Mouse (Mus musculus): ENCODE measurements around the gene Cops7a.
A peak's percentile ranks its signal among the peaks of the same experiment; 100 is the strongest.

Cops7a gene

GRCm38 (mm10) chr6:124958127-124958526 lies 7.2 kb downstream of the Cops7a start:
- no peak for DNase-seq

DNA sequence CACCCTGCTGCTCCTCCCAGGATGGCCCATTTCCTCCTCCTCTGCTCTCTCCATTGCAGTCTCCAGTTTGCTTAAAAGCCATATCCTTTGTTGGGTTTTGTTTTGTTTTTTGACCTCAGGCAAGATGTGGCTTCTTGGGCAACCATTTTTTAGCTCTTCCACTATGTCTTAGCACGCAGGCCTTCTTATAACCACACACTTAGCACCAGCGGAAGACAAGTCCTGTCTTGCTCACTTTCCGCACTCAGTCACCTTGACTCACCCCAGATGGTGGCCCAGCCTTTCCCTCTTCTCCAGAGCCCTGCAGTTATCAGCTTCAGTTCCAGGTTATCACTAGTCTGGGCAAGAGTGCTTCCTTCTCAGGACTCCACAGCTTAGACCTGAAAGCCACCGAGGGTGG lies 10.1 kb downstream of the Cops7a start:
- no peak for DNase-seq

DNA sequence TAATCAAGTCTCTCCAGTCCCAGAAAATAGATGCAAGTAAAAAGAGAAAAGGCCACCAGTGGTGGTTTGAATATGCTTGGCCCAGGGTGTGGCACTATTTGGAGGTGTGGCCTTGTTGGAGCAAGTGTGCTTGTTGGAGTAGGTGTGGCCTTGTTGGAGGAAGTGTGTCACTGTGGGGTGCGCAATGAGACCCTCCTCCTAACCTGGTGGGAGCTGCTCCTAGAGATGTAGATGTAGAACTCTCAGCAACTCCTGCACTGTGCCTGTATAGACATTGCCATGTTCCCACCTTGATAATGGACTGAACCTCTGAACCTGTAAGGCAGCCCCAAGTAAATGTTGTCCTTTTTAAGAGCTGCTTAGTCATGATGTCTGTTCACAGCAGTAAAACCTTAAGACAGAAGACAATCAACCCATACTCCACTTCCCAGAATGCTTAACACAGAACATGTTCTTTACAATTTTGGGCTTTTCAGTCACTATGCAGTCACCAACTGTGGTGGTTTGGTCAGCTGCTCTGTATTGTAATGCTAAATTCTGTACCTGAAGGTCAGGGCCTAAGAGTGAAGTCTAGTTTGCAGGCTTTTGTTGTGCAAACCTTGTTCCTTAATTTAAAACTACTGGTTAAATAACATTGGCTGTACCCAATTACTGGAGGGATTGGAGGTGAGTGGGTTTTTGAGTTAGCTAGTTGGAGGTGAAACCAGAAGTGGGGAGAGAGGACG lies 11.2 kb downstream of the Cops7a start:
- DNase-seq, result no peak

DNA sequence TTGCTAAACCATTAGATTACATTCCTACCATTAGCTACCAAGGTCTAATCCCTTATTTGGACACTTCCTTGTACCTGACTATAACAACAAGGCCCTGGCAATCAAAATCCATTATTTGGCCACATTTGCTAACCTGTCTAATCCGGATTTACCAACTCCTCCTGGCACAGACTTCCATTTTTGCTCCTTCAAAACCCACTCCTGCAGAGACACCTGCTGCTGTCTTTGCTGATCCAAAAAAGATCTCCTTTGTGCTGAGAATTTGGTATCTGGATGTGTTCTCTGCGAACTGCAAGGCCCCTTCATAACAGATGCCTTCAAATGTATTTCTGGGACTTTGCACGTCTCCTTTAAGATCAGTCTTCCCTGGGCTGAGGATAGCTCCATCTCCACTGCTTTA lies 21.8 kb downstream of the Cops7a start:
- DNase-seq, result peak in 1 of 2 experiments; percentile 59

GRCm38 (mm10) chr6:124941679-124942078 lies 23.7 kb downstream of the Cops7a start:
- DNase-seq, result no peak

DNA sequence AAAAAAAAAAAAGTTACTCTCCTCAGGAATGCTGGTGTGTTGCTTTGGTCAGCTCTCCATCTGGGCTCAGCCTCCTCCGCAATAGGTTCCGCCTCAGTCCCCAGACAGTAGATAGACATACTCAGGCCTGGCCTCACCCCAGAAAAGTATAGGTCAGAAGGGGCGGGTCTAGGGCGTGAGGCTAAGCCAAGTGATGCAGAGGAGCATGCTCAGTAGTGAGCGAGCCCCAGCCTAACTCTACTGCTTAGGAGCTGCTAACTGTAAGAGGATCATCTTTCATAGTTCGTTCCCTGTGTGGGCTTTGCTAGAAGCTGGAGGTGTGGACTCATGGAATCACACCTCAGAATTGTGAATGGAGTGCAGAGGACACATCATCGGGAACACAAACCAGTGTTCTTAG lies 26.8 kb downstream of the Cops7a start:
- DNase-seq, result no peak

- no peak for DNase-seq
Observed at GRCm38 (mm10) chr6:124937493-124937892, 27.8 kb downstream of the Cops7a start.

- DNase-seq, result peak; percentile 23 to 41
Observed at GRCm38 (mm10) chr6:124936681-124937080, 28.7 kb downstream of the Cops7a start.

- no peak for DNase-seq
Observed at GRCm38 (mm10) chr6:124934670-124935069, 30.7 kb downstream of the Cops7a start.

- no peak for DNase-seq
Observed at GRCm38 (mm10) chr6:124933127-124933526, 32.2 kb downstream of the Cops7a start.

GRCm38 (mm10) chr6:124932314-124932695 lies 33.0 kb downstream of the Cops7a start:
- no peak for DNase-seq

DNA sequence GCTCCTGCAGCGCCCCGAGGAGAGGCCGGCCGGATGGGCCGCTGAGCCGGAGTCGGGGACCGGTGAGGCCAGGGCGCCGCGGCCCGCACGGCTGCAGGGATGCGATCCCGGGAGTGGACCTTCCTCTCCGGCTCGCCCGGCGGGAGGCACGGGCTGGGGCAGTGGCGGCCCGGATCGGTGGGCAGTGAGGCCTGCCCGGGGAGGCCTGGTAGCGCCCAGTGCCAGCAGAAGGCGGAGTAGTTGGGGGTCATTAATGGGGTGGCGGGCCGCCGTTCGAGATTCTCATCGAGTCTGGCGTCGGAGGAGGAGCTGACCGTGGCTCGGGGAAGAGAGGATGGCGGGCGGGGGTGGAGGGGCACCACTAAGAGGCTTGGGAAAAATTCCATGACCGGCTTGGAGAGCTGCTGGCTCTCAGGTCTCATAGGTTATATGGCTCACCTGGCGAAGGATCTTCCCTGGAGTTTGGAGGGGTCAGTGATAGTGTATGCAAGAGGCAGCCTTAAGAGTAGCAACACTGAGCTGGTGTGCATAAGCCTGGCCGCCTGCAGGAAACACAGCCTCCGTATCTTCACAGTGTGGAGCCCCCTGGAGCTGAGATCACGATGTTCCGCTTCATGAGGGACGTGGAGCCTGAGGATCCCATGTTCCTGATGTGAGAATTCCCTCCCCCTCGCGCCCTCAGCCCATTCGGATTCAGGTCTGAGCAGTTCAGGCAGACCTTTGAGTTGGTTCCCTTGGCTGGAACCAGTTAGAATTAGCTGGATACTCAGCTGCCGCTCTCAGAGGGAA lies 33.6 kb downstream of the Cops7a start:
- no peak for DNase-seq

DNA sequence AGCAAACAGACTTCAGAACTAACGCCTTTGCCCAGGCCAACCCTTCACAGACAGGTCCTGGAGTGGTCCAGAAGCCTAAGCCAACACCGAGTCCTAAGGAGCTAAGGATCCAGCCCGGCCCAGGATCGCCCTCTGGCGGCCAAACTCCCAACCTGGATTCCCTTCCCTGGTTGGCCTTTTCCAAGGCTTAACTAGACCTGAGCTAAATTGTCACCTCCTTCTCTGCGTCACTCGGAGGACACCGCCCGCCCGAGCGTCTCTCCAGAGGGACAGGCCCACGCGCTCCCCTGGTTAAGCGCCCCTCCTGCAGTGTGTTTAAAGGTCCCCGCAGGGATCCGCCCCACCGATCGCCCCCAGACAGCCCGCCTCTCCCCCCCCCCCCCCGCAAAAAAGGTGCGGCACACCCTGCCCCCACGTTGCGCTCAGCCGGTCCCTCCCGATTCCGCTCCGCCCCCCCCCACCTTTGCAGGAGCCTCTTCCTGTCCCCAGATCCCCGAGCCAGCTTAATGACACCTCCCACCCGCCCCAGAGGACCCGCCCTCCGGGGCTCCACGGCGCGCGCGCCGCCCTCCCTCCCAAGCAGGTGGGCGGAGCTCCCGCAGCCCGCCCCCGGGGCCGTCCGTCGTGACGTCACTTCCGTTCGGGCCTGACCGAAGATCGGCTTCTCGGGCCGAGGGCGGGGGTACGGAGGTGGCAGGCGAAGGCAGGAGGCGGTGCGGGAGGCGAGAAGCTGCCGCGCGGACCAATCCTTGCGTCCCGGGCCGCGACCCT lies 34.4 kb downstream of the Cops7a start, which contains the start of gene Mlf2:
Gene Mlf2 (plus strand): TSS at position 633 of the 771 bp plus-strand sequence.
- peak; percentile 100 for DNase-seq

DNA sequence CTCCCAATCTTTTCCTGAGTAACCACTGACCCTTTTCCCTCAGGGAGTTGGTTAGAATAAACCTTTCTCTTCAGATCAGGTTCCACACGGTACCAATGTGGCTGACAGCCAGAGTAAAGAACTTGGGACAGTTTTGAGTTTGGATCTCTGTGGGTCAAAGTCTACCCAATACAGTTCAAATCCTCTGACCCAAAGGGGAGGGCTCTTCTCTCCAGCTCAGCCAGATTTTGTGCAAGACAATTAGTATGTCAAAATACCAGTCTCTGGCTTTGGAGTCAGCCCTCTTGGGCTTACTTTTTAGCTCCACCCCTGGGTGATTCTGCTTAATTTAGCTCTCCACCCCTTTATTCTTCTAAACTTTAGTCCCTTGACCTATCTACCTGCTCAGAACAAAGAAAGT lies 35.1 kb downstream of the Cops7a start:
- no peak for DNase-seq

DNA sequence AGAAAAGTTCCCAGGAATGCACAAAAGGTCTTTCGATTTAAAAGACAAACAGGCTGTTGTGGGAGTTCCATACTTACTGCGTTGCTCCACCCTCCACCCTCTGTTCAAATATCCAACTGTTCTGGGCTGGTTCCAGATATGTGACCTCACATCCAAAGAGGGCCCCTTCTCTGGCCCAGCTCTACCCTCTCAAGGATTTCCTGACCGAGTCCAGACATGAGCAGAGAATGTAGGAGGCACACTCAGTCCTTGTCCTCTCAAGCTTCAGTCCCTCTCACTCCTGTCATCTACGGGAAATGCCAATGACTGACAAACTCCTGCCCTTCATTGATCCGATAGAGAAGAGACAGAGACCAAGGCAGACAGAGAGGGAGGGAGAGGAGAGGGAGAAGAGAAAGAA lies 39.4 kb downstream of the Cops7a start:
- DNase-seq, result no peak

DNA sequence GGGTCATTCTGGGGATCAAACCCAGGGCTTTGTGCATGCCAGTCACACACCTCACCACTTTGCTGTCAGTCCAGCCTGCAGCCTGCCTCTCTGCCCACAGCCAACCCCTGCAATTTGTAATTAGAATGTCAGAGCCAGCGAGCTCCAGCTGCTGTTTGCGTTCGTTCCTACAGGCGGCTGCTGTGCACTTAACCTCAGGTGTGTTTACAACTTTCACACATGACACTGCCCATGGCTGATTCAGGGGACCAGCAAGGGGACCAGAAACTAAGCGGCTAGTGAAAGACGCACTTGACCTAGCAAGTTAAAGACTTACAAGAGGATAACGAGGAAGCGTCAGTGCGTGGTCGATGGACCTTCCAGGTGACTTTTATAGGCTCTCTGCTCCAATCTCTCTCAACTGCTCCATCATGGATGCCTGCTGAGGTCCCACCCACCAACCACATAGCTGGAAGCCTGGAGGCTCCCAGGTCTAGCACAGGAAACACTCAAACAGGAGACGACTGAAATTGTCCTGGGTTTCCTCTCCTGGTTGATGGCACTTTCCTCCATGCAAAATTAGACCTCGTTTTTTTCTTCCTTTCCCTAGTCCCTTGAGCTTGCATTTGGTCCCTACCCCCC lies 40.1 kb downstream of the Cops7a start:
- no peak for DNase-seq

- DNase-seq, result no peak
Observed at GRCm38 (mm10) chr6:124921539-124921938, 43.8 kb downstream of the Cops7a start.

DNA sequence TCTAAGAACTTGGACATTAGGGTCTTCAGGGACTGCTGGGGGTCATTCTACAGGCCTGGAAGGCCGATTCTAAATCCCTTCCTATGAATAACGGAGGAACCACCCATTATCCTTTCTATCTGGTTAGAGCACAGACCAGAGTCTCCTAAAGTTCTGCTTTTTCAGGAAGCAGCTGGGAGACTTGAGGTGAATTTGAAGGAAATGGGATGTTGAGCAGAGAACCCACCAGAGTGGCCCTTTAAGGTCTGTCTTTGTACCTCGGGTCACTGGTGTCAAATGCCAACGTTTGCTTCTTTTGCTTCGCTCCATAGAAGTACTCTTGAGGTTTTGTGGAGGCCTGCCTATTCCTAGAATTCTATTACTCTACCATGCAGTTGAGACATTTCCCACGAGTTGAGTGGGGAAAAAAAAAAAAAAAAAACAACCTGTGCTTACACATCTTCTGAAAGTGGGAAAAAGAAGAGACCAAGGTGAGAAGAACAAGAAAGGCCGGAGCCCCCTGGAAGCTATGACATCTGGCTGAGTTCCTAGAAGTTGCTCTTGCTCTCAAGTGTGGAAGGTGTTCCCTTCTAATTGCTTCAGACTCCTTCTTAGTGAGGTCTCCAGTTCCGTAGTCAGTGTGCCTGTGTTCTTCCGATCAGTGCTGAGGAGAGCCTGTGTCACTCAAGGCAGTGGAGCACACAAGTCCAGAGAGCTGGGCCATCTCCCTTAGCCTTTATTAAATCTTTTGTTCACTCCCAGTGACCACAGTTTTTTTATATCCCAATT lies 44.8 kb downstream of the Cops7a start:
- DNase-seq, result no peak

DNA sequence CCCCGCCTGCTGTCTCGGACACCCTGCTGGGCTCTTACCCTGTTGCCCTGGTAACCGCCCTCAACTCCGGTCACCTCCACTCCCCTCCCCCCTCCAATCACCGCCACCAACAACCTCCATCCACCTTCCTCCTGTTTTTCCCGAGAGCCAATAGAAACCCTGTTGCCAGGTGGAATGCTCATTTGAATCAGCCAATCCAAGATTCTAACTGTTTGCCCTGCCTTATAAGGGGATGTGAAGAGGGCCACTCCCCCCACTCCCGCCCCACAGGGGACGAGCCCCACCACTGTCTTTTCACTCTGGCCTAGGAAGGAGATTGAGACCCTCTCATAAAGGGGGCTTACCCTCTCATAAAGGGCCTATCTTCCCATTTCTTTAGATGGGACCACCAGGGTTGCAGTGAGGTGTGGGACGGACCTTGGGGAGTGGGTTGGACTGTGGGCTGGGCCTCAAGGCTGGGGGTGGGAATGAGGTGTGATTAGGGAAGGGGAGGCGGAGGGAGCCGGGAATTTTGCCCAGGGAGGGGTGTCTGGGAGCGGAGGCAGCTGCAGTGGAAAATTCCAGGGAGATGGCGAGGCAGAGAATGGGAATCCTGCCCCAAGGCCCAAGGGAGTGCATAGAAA lies 45.5 kb downstream of the Cops7a start, which contains the start of gene Ptms:
Gene Ptms (minus strand): TSS at position 409 of the 623 bp plus-strand sequence.
- peak; percentile 97 to 98 for DNase-seq

GRCm38 (mm10) chr6:124918890-124919627 lies 46.3 kb downstream of the Cops7a start:
- no peak for DNase-seq

- no peak for DNase-seq
Observed at GRCm38 (mm10) chr6:124918331-124918690, 47.0 kb downstream of the Cops7a start.
